Mouse (Mus musculus): Measurements from ENCODE around the gene Drap1.

The Drap1 gene

GRCm38 (mm10) chr19:5374748-5375147, 50.0 kb downstream of the Drap1 start:
- DNase-seq = no peak

GRCm38 (mm10) chr19:5374177-5374576, 50.6 kb downstream of the Drap1 start:
- no peak for DNase-seq
